Mouse (Mus musculus): ENCODE data around the gene Lypd3. TPM values are rescaled to one million over a fixed set of nuclear protein-coding genes. Genes with fewer than 3 reads are reported as not detected.

Lypd3 gene
- polyA plus RNA-seq (2021; fragmentation: Nextera tagmentation) = not detected in 2 replicates
- long read RNA-seq, experiment 1, partial matches to known transcripts = 1 of 1 reads
- long read RNA-seq, experiment 1, other reads (novel, unspliced or antisense) = 0 of 1 reads
- long read RNA-seq, experiment 2 = 0 reads

DNA sequence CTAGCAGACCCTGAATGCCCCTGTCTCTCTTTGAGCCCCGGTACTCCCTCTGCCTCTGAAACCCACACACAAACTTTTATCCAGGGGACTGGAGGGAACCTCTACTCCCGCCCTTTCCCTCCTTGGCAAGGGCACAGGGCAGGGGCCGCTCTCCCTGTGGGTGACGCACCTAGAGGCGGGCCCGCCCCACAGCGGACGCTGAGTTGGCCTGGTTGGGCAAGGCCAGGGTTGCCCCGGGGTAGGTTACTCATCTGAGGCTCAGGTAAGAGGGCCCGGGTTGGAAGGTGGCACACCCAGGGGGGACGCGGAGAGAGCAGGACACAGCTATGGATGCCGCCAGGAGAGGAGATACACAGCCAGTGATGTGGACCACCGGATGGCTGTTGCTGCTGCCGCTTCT, at the start of gene Lypd3:
Lypd3 (plus strand) TSS at position 287 of the 400 bp plus-strand sequence.

DNA sequence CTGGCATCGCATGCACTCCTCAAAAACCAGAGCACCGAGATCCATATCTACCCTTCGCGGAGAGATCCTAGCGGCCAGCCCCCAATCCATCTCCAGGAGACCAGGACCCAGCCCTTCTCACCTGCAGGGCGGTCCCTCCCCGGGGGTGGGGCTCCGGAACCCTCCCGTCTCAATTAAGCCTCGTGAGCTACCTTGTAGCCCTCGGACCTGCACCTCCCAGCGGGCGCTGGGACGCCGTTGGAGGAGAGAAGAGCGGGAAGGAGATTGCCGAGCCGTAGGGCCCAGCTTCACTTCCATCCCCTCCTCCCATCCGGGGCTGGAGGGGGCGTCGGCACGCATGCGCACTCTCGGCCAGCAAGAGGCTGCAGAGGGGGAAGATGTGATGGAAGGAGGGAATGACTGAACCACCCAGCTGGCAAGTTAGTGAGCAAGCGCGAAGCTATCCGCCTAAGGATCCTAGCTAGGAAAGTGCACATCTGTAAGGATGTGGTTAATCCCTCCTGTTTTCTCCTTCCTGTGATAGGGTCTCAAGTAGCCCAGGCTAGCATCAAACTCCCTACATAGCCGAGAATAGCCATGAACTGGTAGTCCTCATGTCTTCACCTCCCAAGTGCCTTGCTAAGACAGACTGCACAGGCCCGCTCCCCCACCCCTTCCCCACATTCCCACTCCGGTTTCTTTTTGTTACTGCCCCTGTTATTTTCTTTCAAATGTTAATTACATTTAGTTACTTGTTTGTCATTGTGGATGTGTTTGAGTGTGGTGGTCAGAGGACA, 48.8 kb upstream of the Lypd3 start, which contains the start of the genes Ethe1 and Zfp575:
Ethe1 (plus strand) TSS at position 214 of the 776 bp plus-strand sequence.
Zfp575 (minus strand) TSS at position 312 of the 776 bp plus-strand sequence.

DNA sequence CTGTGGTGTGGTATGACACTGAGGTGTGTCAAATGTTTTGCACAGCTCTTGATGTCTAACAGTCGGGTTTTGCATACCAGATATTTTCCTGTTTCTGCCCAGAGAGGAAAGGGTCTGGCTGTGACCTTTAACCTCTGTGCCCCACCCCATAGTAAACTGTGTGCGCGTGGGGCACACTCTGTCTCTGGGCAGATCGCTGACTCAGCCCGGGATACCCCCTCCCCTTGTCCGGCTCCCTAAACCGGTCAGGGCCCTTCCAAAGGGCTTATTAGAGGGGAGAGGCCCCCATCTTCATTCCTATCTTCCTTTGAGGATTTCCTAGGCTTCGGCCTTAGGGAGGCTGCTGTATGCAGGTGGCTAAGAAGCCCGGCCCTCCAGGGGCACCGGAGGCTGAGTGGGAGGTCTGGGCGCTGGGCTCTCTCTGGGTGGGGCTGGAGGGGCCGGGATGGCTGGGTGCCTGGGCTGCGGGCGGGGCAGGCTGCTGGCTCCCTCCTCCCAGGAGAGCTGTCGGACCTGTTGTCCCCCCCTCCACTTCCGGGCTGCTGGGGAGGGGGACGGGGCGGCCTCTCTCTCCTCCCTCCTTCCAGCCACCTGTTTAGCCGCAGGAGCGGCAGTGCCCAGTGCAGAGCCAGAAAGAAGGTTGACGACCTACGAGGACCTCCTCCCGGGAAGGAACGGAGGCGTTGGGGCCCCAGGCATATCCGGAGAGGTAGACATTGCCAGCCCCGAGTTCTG, 26.0 kb upstream of the Lypd3 start, which contains the start of gene Phldb3:
Phldb3 (plus strand) TSS at position 620 of the 735 bp plus-strand sequence.

DNA sequence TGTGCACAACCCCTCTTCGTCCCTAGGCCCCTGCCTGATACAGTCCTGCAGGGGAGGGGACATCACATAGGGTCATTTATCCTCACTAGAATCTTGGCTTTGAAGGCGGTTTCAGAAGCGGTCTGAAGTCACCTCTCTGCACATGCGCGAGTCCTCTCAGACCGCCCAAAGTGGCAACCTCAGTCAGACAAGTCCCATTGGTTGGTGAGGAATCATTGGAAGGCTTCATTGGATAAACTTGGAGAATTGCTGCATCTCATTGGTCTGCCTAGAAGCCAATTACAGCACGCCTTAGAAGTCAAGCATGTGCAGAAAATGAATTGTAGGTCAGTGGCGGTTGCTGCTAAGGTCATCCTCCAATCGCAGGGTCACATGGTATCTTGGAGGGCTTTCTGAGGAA, 40.2 kb downstream of the Lypd3 start, which contains the start of gene Tex101:
Tex101 (minus strand) TSS at position 101 of the 400 bp plus-strand sequence.

Other genes starting within 250 kb of the Lypd3 start
- gene Smg9, start 236.9 kb upstream of the Lypd3 start, polyA plus RNA-seq (2021; fragmentation: Nextera tagmentation) = 15.3 and 22.7 TPM in 2 replicates
- 0.33 and 0.49 TPM in 2 replicates for gene Irgc1, start 184.3 kb upstream of the Lypd3 start, polyA plus RNA-seq (2021; fragmentation: Nextera tagmentation)
- 3.0 and 3.1 TPM in 2 replicates for gene Plaur, start 174.1 kb upstream of the Lypd3 start, polyA plus RNA-seq (2021; fragmentation: Nextera tagmentation)
- 6.4 and 35.9 TPM in 2 replicates for gene Cadm4, start 154.5 kb upstream of the Lypd3 start, polyA plus RNA-seq (2021; fragmentation: Nextera tagmentation)
- gene Zfp428, start 129.5 kb upstream of the Lypd3 start, polyA plus RNA-seq (2021; fragmentation: Nextera tagmentation) = 108 and 111 TPM in 2 replicates
- gene AC161166.1, start 124.1 kb upstream of the Lypd3 start, polyA plus RNA-seq (2021; fragmentation: Nextera tagmentation) = not detected in 2 replicates
- 11.2 and 13.6 TPM in 2 replicates for gene Irgq, start 105.9 kb upstream of the Lypd3 start, polyA plus RNA-seq (2021; fragmentation: Nextera tagmentation)
- gene Pinlyp, start 90.4 kb upstream of the Lypd3 start, polyA plus RNA-seq (2021; fragmentation: Nextera tagmentation) = not detected in 2 replicates
- 24.9 and 25.5 TPM in 2 replicates for gene Xrcc1, start 90.3 kb upstream of the Lypd3 start, polyA plus RNA-seq (2021; fragmentation: Nextera tagmentation)
- gene Ethe1, start 49.0 kb upstream of the Lypd3 start, polyA plus RNA-seq (2021; fragmentation: Nextera tagmentation) = 30.8 and 34.3 TPM in 2 replicates
- 8.4 and 13.6 TPM in 2 replicates for gene Zfp575, start 48.9 kb upstream of the Lypd3 start, polyA plus RNA-seq (2021; fragmentation: Nextera tagmentation)
- not detected in 2 replicates for gene Phldb3, start 25.8 kb upstream of the Lypd3 start, polyA plus RNA-seq (2021; fragmentation: Nextera tagmentation)
- gene Tex101, start 40.1 kb downstream of the Lypd3 start, polyA plus RNA-seq (2021; fragmentation: Nextera tagmentation) = not detected in 2 replicates
- gene BC049730, start 72.7 kb downstream of the Lypd3 start, polyA plus RNA-seq (2021; fragmentation: Nextera tagmentation) = not detected in 2 replicates
- gene Gm4763, start 90.4 kb downstream of the Lypd3 start, polyA plus RNA-seq (2021; fragmentation: Nextera tagmentation) = not detected in 2 replicates
- not detected in 2 replicates for gene Cd177, start 123.8 kb downstream of the Lypd3 start, polyA plus RNA-seq (2021; fragmentation: Nextera tagmentation)
- 0.28 TPM in 1 of 2 replicates, not detected in the other for gene Ceacam10, start 140.7 kb downstream of the Lypd3 start, polyA plus RNA-seq (2021; fragmentation: Nextera tagmentation)
- 4.5 and 8.1 TPM in 2 replicates for gene Gm9844, start 225.7 kb downstream of the Lypd3 start, polyA plus RNA-seq (2021; fragmentation: Nextera tagmentation)
- not detected in 2 replicates for gene Lypd4, start 233.4 kb downstream of the Lypd3 start, polyA plus RNA-seq (2021; fragmentation: Nextera tagmentation)
- gene Dmrtc2, start 233.5 kb downstream of the Lypd3 start, polyA plus RNA-seq (2021; fragmentation: Nextera tagmentation) = not detected in 2 replicates
- gene Rps19, start 247.8 kb downstream of the Lypd3 start, polyA plus RNA-seq (2021; fragmentation: Nextera tagmentation) = 2,479 and 2,713 TPM in 2 replicates